In genomic region chr19:46041933-46042475, GRCm38 (mm10) we compare ENCODE assay signal across 8 mouse cellular contexts. TPM values are rescaled to one million over a fixed set of nuclear protein-coding genes. Genes with fewer than 3 reads are reported as not detected.
A peak's percentile ranks its signal among the peaks of the same experiment; 100 is the strongest.
DNase-seq lines count a peak whose midpoint lies in the region; ATAC-seq and TF ChIP-seq lines count a peak whose summit lies in the region.

No protein-coding gene starts in this region.

- H3K4me3 ChIP-seq in E14TG2a.4 (replicated peaks; ENCODE audit: low read length) = peak overlapping the region; percentile 91
- peak overlapping the region; percentile 94 for H3K4me3 ChIP-seq in forebrain, embryonic 14.5 days (ENCODE audit: low read depth, low read length)
- H3K4me3 ChIP-seq in lung, embryonic 16.5 days (ENCODE audit: low read length) = peak overlapping the region; percentile 79

- H3K36me3 ChIP-seq in E14TG2a.4 (ENCODE audit: insufficient read depth, low read length) = peaks cover 10% of the 10 kb centered on the region
- no peaks in the 10 kb centered on the region; the same call in 1 of the 2 replicates for H3K36me3 ChIP-seq in forebrain, embryonic 14.5 days (ENCODE audit: control insufficient read depth, insufficient read depth, low read length)
- H3K36me3 ChIP-seq in lung, embryonic 16.5 days (ENCODE audit: control insufficient read depth, insufficient read depth, low read length) = no peaks in the 10 kb centered on the region

- H3K4me2 ChIP-seq in forebrain, embryonic 14.5 days (ENCODE audit: low read length) = peak overlapping the region; percentile 100
- H3K4me2 ChIP-seq in lung, embryonic 16.5 days (ENCODE audit: low read depth, low read length) = peak overlapping the region; percentile 84

- no peaks in the 10 kb centered on the region for H3K9me3 ChIP-seq in E14TG2a.4 (ENCODE audit: low read length)
- H3K9me3 ChIP-seq in forebrain, embryonic 14.5 days (replicated peaks; ENCODE audit: control insufficient read depth, low read length) = no peaks in the 10 kb centered on the region
- no peaks in the 10 kb centered on the region for H3K9me3 ChIP-seq in lung, embryonic 16.5 days (ENCODE audit: control insufficient read depth, low read length)

- TF ChIP-seq CTCF in E14TG2a.4 (conservative IDR thresholded peaks at IDR 0.05; ENCODE audit: low read length) = no peak

- 0% methylated on average over 13 of the region's 14 CpGs for WGBS in forebrain, embryonic 14.5 days
- WGBS in lung, embryonic 16.5 days = 1% methylated on average over 14 of the region's 14 CpGs

- H3K27ac ChIP-seq in forebrain, embryonic 14.5 days (ENCODE audit: low read depth, low read length) = peak overlapping the region; percentile 100
- peak overlapping the region; percentile 99 for H3K27ac ChIP-seq in lung, embryonic 16.5 days (ENCODE audit: low read length)

- peak; percentile 40 for ATAC-seq in forebrain, embryonic 14.5 days
- ATAC-seq in lung, embryonic 16.5 days (ENCODE audit: low read depth) = peak; percentile 6

- peak; percentile 87 for DNase-seq in brain, adult 2 months (ENCODE audit: low read depth, low spot score)
- DNase-seq in forebrain, embryonic 14.5 days (ENCODE audit: low spot score) = peak; percentile 93
- peak; percentile 96 for DNase-seq in heart, postnatal 4 days
- DNase-seq in layer of hippocampus, postnatal 10 days (ENCODE audit: low spot score in 2 of 2) = peak; percentile 84 to 88
- DNase-seq in ovary, postnatal 36 days (ENCODE audit: low spot score) = peak; percentile 90
- peak; percentile 77 for DNase-seq in urinary bladder, adult 2 months (ENCODE audit: low spot score)

- H3K9ac ChIP-seq in forebrain, embryonic 14.5 days (ENCODE audit: low read length) = peak overlapping the region; percentile 68
- peak overlapping the region; percentile 66 for H3K9ac ChIP-seq in lung, embryonic 16.5 days (ENCODE audit: low read length)

- no peaks in the 10 kb centered on the region for H3K27me3 ChIP-seq in E14TG2a.4 (ENCODE audit: insufficient read depth, low read length)
- no peaks in the 10 kb centered on the region for H3K27me3 ChIP-seq in forebrain, embryonic 14.5 days (replicated peaks; ENCODE audit: control insufficient read depth, insufficient read depth, low read length)
- H3K27me3 ChIP-seq in lung, embryonic 16.5 days (ENCODE audit: control insufficient read depth, insufficient read depth, low read depth, low read length) = no peaks in the 10 kb centered on the region

- H3K4me1 ChIP-seq in E14TG2a.4 (replicated peaks; ENCODE audit: low read depth, low read length) = peaks cover 75% of the 10 kb centered on the region
- peaks cover 51% of the 10 kb centered on the region for H3K4me1 ChIP-seq in forebrain, embryonic 14.5 days (ENCODE audit: control insufficient read depth, insufficient read depth, low read length)
- peaks cover 59% of the 10 kb centered on the region for H3K4me1 ChIP-seq in lung, embryonic 16.5 days (replicated peaks; ENCODE audit: control insufficient read depth, insufficient read depth, low read length)

RNA-seq across cellular contexts. Expression of gene Pprc1, which starts 2.7 kb away (rescaled TPM):
- polyA plus RNA-seq in forebrain, embryonic 14.5 days (2014; fragmentation: Nextera tagmentation; extraction: Ambion mirVana) = 24.1 and 29.8 TPM in 2 replicates
- total RNA-seq in heart, postnatal 4 days (2021) = 10 to 100 TPM; 31.4 to 35.1 TPM
- total RNA-seq in layer of hippocampus, postnatal 10 days (2021) = 10 to 100 TPM; 34.7 to 36.2 TPM
- 24.4 and 27.0 TPM in 2 replicates for polyA plus RNA-seq in lung, embryonic 16.5 days (2015; fragmentation: Nextera tagmentation; extraction: Ambion mirVana)
- polyA plus RNA-seq in urinary bladder, adult 2 months (2012; rRNA removed) = 15.4 and 17.9 TPM in 2 replicates

RNA-seq across cellular contexts. Expression of gene Ldb1, which starts 3.0 kb away (rescaled TPM):
- polyA plus RNA-seq in forebrain, embryonic 14.5 days (2014; fragmentation: Nextera tagmentation; extraction: Ambion mirVana) = 107 and 116 TPM in 2 replicates
- 10 to 100 TPM; 76.3 to 81.5 TPM for total RNA-seq in heart, postnatal 4 days (2021)
- total RNA-seq in layer of hippocampus, postnatal 10 days (2021) = 100 to 1,000 TPM; 104 to 113 TPM
- 55.3 and 70.7 TPM in 2 replicates for polyA plus RNA-seq in lung, embryonic 16.5 days (2015; fragmentation: Nextera tagmentation; extraction: Ambion mirVana)
- 222 and 238 TPM in 2 replicates for polyA plus RNA-seq in urinary bladder, adult 2 months (2012; rRNA removed)

RNA-seq across cellular contexts. Expression of gene Nolc1, which starts 33.7 kb away (rescaled TPM):
- 67.2 and 73.6 TPM in 2 replicates for polyA plus RNA-seq in forebrain, embryonic 14.5 days (2014; fragmentation: Nextera tagmentation; extraction: Ambion mirVana)
- 10 to 100 TPM; 31.4 to 32.0 TPM for total RNA-seq in heart, postnatal 4 days (2021)
- total RNA-seq in layer of hippocampus, postnatal 10 days (2021) = 10 to 100 TPM; 41.2 to 45.6 TPM
- 59.2 and 66.2 TPM in 2 replicates for polyA plus RNA-seq in lung, embryonic 16.5 days (2015; fragmentation: Nextera tagmentation; extraction: Ambion mirVana)
- 27.7 and 30.1 TPM in 2 replicates for polyA plus RNA-seq in urinary bladder, adult 2 months (2012; rRNA removed)

RNA-seq across cellular contexts. Expression of gene Hps6, which starts 38.7 kb away (rescaled TPM):
- polyA plus RNA-seq in forebrain, embryonic 14.5 days (2014; fragmentation: Nextera tagmentation; extraction: Ambion mirVana) = 0.98 and 1.4 TPM in 2 replicates
- 1 to 10 TPM; 5.6 to 5.8 TPM for total RNA-seq in heart, postnatal 4 days (2021)
- 1 to 10 TPM; 4.6 to 4.7 TPM for total RNA-seq in layer of hippocampus, postnatal 10 days (2021)
- polyA plus RNA-seq in lung, embryonic 16.5 days (2015; fragmentation: Nextera tagmentation; extraction: Ambion mirVana) = 10.2 and 11.1 TPM in 2 replicates
- 6.6 and 6.7 TPM in 2 replicates for polyA plus RNA-seq in urinary bladder, adult 2 months (2012; rRNA removed)

RNA-seq across cellular contexts. Expression of gene Armh3, which starts 43.7 kb away (rescaled TPM):
- 17.0 and 19.4 TPM in 2 replicates for polyA plus RNA-seq in forebrain, embryonic 14.5 days (2014; fragmentation: Nextera tagmentation; extraction: Ambion mirVana)
- total RNA-seq in heart, postnatal 4 days (2021) = 10 to 100 TPM; 14.8 to 16.9 TPM
- 10 to 100 TPM; 21.5 to 26.0 TPM for total RNA-seq in layer of hippocampus, postnatal 10 days (2021)
- polyA plus RNA-seq in lung, embryonic 16.5 days (2015; fragmentation: Nextera tagmentation; extraction: Ambion mirVana) = 16.9 and 18.0 TPM in 2 replicates
- polyA plus RNA-seq in urinary bladder, adult 2 months (2012; rRNA removed) = 11.1 and 12.6 TPM in 2 replicates

Comparison
In these comparisons a context has a peak if more than half of its experiments do, and no peak if none do; other contexts are left out.
1. Peak in every context shown above with its lines: DNase-seq, ATAC-seq, H3K4me3 ChIP-seq and H3K27ac ChIP-seq.